Mouse (Mus musculus) lung, embryonic 14.5 days (tissue): ENCODE data around the gene Lif. TPM values are rescaled to one million over a fixed set of nuclear protein-coding genes. Genes with fewer than 3 reads are reported as not detected.

Source experiments
- ATAC-seq: fragments of 200-750 bp; cut with Nextera tagmentation; 2 replicates; pipeline ENCODE4 v1.8.0; 2017; ENCODE audit warnings: mild to moderate bottlenecking, moderate TSS enrichment, moderate library complexity; ENCODE audit not compliant: insufficient read depth
- DNase-seq: peaks from one replicate; pipeline ENCODE4 v3.0.0-alpha.2; 2015
- H3K27ac ChIP-seq: fragments of 300-500 bp; sonication (generic); 2 replicates; pipeline ENCODE4 v1.5.1; 2014; ENCODE audit warnings: low read depth, mild to moderate bottlenecking, moderate library complexity
- H3K27me3 ChIP-seq: fragments of 300-500 bp; sonication (generic); 2 replicates; pipeline ENCODE4 v1.6.1; 2014; ENCODE audit warnings: low read length, control low read depth; ENCODE audit not compliant: insufficient read depth
- H3K36me3 ChIP-seq: fragments of 300-500 bp; sonication (generic); 2 replicates; pipeline ENCODE4 v1.6.1; 2014; ENCODE audit warnings: control low read depth; ENCODE audit not compliant: insufficient read depth
- H3K4me1 ChIP-seq: fragments of 300-500 bp; sonication (generic); 2 replicates; pipeline ENCODE4 v1.6.1; 2014; ENCODE audit warnings: antibody characterized with exemption, control low read depth; ENCODE audit not compliant: insufficient read depth
- H3K4me2 ChIP-seq: fragments of 300-500 bp; sonication (generic); 2 replicates; pipeline ENCODE4 v1.6.1; 2014; ENCODE audit warnings: mild to moderate bottlenecking
- H3K4me3 ChIP-seq: fragments of 300-500 bp; sonication (generic); 2 replicates; pipeline ENCODE4 v1.5.1; 2014; ENCODE audit warnings: low read depth, low read length
- H3K9ac ChIP-seq: fragments of 300-500 bp; sonication (generic); 2 replicates; pipeline ENCODE4 v1.6.1; 2014
- H3K9me3 ChIP-seq: fragments of 300-500 bp; sonication (generic); 2 replicates; pipeline ENCODE4 v1.6.1; 2016; ENCODE audit warnings: low read depth, low read length, control low read depth
- CTCF ChIP-seq: IDR thresholded peaks from 2 replicates; pipeline ENCODE4 v1.5.1; 2016; ENCODE audit warnings: antibody characterized with exemption, low read depth
- WGBS: fragments of 180-500 bp; shearing (Covaris S2); extraction: QIAGEN DNeasy Blood & Tissue Kit; methylation state at CpG from one replicate; pipeline ENCODE4 v1.1.7; 2014; 5-methylcytosine and 5-hydroxymethylcytosine counted together
- polyA plus RNA-seq: library from polyadenylated mRNA; unstranded; fragments of >200 nt; fragmentation: Nextera tagmentation; extraction: Ambion mirVana; gene quantifications from 2 replicates; pipeline ENCODE4 v1.2.1, GENCODE M21; 2014

Lif gene
- polyA plus RNA-seq, 1 experiment from 2014 or later, result 0.33 TPM

- Histone ChIP-seq H3K4me2 (no peak overlapping the region), H3K27ac (no peak overlapping the region), H3K9me3 (no peaks in the 10 kb centered on the region), H3K4me3 (no peak overlapping the region), H3K9ac (no peak overlapping the region), H3K4me1 (no peaks in the 10 kb centered on the region), H3K36me3 (no peaks in the 10 kb centered on the region), H3K27me3 (no peaks in the 10 kb centered on the region)
- no peak for ATAC-seq
- no peak for DNase-seq
- WGBS, result 87% methylated on average over 23 of the region's 23 CpGs
- TF ChIP-seq CTCF, result no peak
Observed at GRCm38 (mm10) chr11:4239691-4240090, 17.7 kb upstream of the Lif start.

DNA sequence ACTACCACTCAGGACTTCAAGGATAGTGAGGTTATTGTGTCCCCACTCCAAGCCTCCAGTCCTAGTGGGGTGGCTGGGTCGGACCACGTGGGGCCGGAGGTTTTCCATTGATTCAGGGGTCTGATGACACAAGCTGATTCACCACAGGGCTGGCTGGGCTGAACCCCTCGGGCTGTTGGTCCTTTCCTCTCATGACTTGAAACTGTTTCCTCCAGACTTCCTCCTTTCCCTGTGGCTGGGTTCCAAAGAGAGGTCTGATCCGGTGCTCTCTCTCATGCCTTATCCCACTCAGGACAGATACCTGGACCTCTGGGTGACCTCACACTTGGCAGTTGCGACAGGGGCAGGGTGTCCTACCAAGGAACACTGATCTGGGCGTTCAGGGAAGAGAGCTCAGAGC is 17.2 kb upstream of the Lif start:
- no peak for TF ChIP-seq CTCF
- H3K4me2 ChIP-seq, result no peak overlapping the region
- H3K27me3 ChIP-seq, result no peaks in the 10 kb centered on the region

GRCm38 (mm10) chr11:4241180-4241579 is 16.2 kb upstream of the Lif start:
- WGBS, result 67% methylated on average over 4 of the region's 4 CpGs
- Histone ChIP-seq H3K4me2 (no peak overlapping the region), H3K27ac (no peak overlapping the region), H3K9ac (no peak overlapping the region), H3K4me1 (no peaks in the 10 kb centered on the region), H3K36me3 (no peaks in the 10 kb centered on the region), H3K9me3 (no peaks in the 10 kb centered on the region), H3K4me3 (no peak overlapping the region), H3K27me3 (no peaks in the 10 kb centered on the region)
- TF ChIP-seq CTCF, result no peak
- no peak for DNase-seq
- no peak for ATAC-seq

More for the DNA sequence above, 17.2 kb upstream of the Lif start:
- ATAC-seq (no peak), DNase-seq (no peak)
- WGBS, result 63% methylated on average over 7 of the region's 7 CpGs
- Histone ChIP-seq H3K9ac (no peak overlapping the region), H3K36me3 (no peaks in the 10 kb centered on the region), H3K4me3 (no peak overlapping the region), H3K9me3 (no peaks in the 10 kb centered on the region), H3K27ac (no peak overlapping the region), H3K4me1 (no peaks in the 10 kb centered on the region)

GRCm38 (mm10) chr11:4246126-4246525 is 11.2 kb upstream of the Lif start:
- Histone ChIP-seq H3K9ac (no peak overlapping the region), H3K27me3 (no peaks in the 10 kb centered on the region), H3K4me1 (no peaks in the 10 kb centered on the region), H3K9me3 (no peaks in the 10 kb centered on the region), H3K36me3 (no peaks in the 10 kb centered on the region), H3K4me3 (no peak overlapping the region), H3K4me2 (no peak overlapping the region), H3K27ac (no peak overlapping the region)
- DNase-seq, result no peak
- 46% methylated on average over 6 of the region's 6 CpGs for WGBS
- no peak for ATAC-seq
- no peak for TF ChIP-seq CTCF

DNA sequence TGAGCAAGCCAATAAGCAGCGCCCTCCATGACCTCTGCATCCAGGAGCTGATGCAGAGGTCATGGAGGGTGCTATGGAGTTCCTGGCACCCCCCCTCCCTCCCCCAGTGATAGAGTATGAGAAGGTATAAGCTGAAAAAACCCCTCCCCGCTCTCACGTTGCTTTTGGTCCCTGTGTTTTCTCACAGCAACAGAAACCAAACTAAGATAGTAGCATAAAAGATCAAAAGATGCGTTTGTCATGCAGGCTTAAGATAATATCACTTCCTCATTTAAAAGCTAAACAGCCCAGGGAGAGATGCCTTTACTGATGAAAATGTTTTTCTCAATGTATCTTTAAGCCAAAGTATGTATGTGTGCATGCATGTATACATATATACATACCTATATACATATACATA is 10.7 kb upstream of the Lif start:
- no peak for TF ChIP-seq CTCF

DNA sequence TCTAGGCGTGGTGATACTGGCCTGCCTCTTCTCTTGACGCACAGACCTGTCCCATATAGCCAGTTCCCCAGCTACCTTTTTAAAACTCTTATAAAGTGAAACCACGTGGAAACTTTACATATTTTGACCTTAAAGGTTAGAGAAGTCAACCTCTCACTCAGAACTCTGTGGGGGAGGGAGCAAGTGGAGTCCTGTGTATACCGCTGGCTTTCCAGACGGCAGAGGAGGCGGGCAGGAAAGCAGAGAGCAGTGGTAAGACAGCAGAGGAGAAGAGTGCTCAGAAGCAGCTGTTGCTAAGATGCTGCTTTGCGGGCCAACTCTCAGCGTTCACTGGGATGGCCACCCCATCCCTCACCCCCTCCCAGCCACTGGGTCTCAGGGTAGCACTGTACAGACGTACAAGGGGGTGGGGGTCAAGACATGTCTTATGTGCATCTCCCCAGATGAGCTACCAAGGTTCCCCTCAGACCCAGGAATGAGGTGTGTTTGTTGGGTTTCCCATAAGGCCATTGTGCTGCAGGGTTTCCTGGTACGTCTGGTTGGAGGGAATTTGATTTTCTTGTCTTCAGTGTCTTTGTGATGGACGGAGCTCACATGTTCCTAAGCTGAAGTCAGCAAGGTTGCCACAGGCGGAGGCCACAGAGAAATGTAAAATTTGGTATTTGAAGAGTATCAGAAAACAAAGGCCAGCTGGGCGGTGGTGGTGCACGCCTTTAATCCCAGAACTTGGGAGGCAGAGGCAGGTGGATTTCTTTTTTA is 10.0 kb upstream of the Lif start:
- no peaks in the 10 kb centered on the region for H3K27me3 ChIP-seq
- WGBS, result 67% methylated on average over 14 of the region's 14 CpGs
- DNase-seq, result no peak
- no peak overlapping the region for H3K9ac ChIP-seq
- no peak for TF ChIP-seq CTCF
- H3K9me3 ChIP-seq, result no peaks in the 10 kb centered on the region
- H3K4me2 ChIP-seq, result no peak overlapping the region
- no peak overlapping the region for H3K4me3 ChIP-seq
- no peak for ATAC-seq
- H3K4me1 ChIP-seq, result no peaks in the 10 kb centered on the region
- no peaks in the 10 kb centered on the region for H3K36me3 ChIP-seq
- no peak overlapping the region for H3K27ac ChIP-seq

More for the DNA sequence above, 10.7 kb upstream of the Lif start:
- H3K9me3 ChIP-seq, result no peaks in the 10 kb centered on the region
- no peaks in the 10 kb centered on the region for H3K36me3 ChIP-seq
- H3K27ac ChIP-seq, result no peak overlapping the region
- no peak overlapping the region for H3K9ac ChIP-seq
- 61% methylated on average over 4 of the region's 4 CpGs for WGBS
- ATAC-seq (no peak), DNase-seq (no peak)
- H3K4me2 ChIP-seq, result no peak overlapping the region
- no peaks in the 10 kb centered on the region for H3K27me3 ChIP-seq
- no peak overlapping the region for H3K4me3 ChIP-seq
- no peaks in the 10 kb centered on the region for H3K4me1 ChIP-seq

- no peak for ATAC-seq
- Histone ChIP-seq H3K4me3 (no peak overlapping the region), H3K27ac (no peak overlapping the region), H3K36me3 (no peaks in the 10 kb centered on the region), H3K4me1 (no peaks in the 10 kb centered on the region), H3K27me3 (no peaks in the 10 kb centered on the region), H3K9me3 (no peaks in the 10 kb centered on the region), H3K9ac (no peak overlapping the region), H3K4me2 (no peak overlapping the region)
- TF ChIP-seq CTCF, result no peak
- no peak for DNase-seq
- WGBS, result 97% methylated on average over 3 of the region's 3 CpGs
Observed at GRCm38 (mm10) chr11:4249151-4249550, 8.2 kb upstream of the Lif start.

- no peaks in the 10 kb centered on the region for H3K9me3 ChIP-seq
- H3K9ac ChIP-seq, result no peak overlapping the region
- TF ChIP-seq CTCF, result no peak
- H3K4me1 ChIP-seq, result no peaks in the 10 kb centered on the region
- ATAC-seq (no peak), DNase-seq (no peak)
- 66% methylated on average over 7 of the region's 7 CpGs for WGBS
- H3K27ac ChIP-seq, result no peak overlapping the region
- H3K27me3 ChIP-seq, result no peaks in the 10 kb centered on the region
- no peaks in the 10 kb centered on the region for H3K36me3 ChIP-seq
- no peak overlapping the region for H3K4me3 ChIP-seq
- H3K4me2 ChIP-seq, result no peak overlapping the region
Observed at GRCm38 (mm10) chr11:4250290-4250689, 7.1 kb upstream of the Lif start.
